Mouse (Mus musculus) C2C12 (cell line): ENCODE measurements around the gene Pomt2. TPM values are rescaled to one million over a fixed set of nuclear protein-coding genes. Genes with fewer than 3 reads are reported as not detected.

ENCODE experiments used
- H3K27me3 ChIP-seq: one replicate; pipeline ENCODE4 v1.6.1; 2011; ENCODE audit not compliant: control insufficient read depth, insufficient read depth, insufficient read length
- H3K36me3 ChIP-seq: one replicate; pipeline ENCODE4 v1.6.1; 2011; ENCODE audit not compliant: control insufficient read depth, insufficient read depth
- H3K4me3 ChIP-seq: one replicate; pipeline ENCODE4 v1.5.1; 2011; ENCODE audit warnings: mild to moderate bottlenecking, control low read depth; ENCODE audit not compliant: poor library complexity, insufficient read depth, severe bottlenecking
- H3K79me2 ChIP-seq: one replicate; pipeline ENCODE4 v1.6.1; 2011; ENCODE audit not compliant: control insufficient read depth, insufficient read depth
- H3K79me3 ChIP-seq: one replicate; pipeline ENCODE4 v1.6.1; 2011; ENCODE audit warnings: low read depth, control low read depth
- H3ac ChIP-seq: one replicate; pipeline ENCODE3; 2011; ENCODE audit warnings: low read depth; ENCODE audit not compliant: control insufficient read depth, insufficient read length
- CEBPB ChIP-seq: IDR thresholded peaks from one replicate; pipeline ENCODE4 v1.6.1; 2011; ENCODE audit warnings: low read depth, mild to moderate bottlenecking, control low read depth, moderate library complexity
- CTCF ChIP-seq: IDR thresholded peaks from one replicate; pipeline ENCODE4 v1.5.1; 2011; ENCODE audit not compliant: control insufficient read depth, insufficient read depth, insufficient read length
- FOSL1 ChIP-seq: IDR thresholded peaks from one replicate; pipeline ENCODE4 v1.8.0; 2011; ENCODE audit warnings: mild to moderate bottlenecking, low read length; ENCODE audit not compliant: poor library complexity, insufficient read depth, severe bottlenecking
- MAX ChIP-seq: IDR thresholded peaks from one replicate; pipeline ENCODE4 v1.6.1; 2011; ENCODE audit warnings: mild to moderate bottlenecking, control low read depth
- MYOD1 ChIP-seq: IDR thresholded peaks from one replicate; pipeline ENCODE4 v1.6.1; 2011; ENCODE audit warnings: low read depth; ENCODE audit not compliant: control insufficient read depth, insufficient read length
- MYOG ChIP-seq: IDR thresholded peaks from one replicate; pipeline ENCODE4 v1.6.1; 2011; ENCODE audit not compliant: control insufficient read depth, insufficient read length; ENCODE audit errors: extremely low read depth
- USF1 ChIP-seq: IDR thresholded peaks from one replicate; pipeline ENCODE4 v1.6.1; 2011; ENCODE audit warnings: low read depth, mild to moderate bottlenecking, control low read depth, moderate library complexity
- polyA plus RNA-seq: library from polyadenylated mRNA; unstranded; fragments of >200 nt; fragmentation: generic; extraction: Trizol; gene quantifications from one replicate; pipeline ENCODE4 v1.2.1, GENCODE M21; 2012; ENCODE audit warnings: missing spikeins

The Pomt2 gene
- polyA plus RNA-seq, 1 experiment = 9.8 TPM

DNA sequence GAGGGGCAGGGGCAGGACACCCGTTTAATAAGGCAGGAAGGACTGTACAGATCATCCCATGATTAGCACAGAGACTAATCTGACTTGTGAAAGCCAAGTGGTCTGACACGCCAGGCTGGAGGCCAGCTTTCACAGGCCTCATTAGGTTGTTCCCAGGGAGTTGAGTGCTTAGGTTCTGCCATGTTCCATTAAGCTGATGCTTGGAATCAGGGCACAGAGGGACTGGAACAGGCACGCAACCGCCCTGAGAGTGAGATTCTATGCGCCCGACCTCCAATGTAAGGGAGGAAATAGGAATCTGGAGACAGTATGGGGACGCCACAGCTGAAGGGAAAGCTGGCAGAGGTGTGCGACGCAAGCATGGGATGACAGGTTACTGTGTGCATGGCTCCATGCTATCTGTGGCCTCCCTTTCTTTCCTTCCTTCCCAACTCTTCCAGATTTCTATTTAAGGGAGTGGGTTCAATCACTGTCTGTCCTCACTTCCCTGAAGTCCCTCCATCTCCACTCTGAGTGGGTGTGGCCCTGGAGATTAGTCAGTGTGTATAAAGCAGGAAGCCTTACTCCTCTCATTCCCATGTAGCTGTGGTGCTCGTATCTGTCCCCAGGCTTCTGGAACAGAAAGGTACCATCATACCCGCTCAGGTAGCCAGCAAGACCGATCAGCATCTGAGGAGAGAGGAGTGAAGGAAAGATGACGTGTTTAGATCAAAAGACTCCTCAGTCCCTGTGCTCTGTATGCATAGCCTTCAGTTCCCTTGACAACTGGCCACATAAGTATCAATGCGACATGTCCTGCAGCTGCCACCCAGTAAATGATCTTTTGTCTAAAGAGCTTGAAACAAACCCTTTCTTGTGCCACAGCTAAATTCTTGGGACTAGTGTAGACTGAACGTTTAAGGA is 10.1 kb downstream of the Pomt2 start:
- TF ChIP-seq MYOD1 (no peak), FOSL1 (no peak), MYOG (no peak), CTCF (no peak), MAX (no peak), CEBPB (no peak), USF1 (no peak)
- no peaks in the 10 kb centered on the region for H3K27me3 ChIP-seq
- H3K79me3 ChIP-seq = no peaks in the 10 kb centered on the region
- H3K79me2 ChIP-seq = no peaks in the 10 kb centered on the region
- peaks cover 26% of the 10 kb centered on the region for H3K36me3 ChIP-seq
- no peak overlapping the region for H3ac ChIP-seq
- H3K4me3 ChIP-seq = no peak overlapping the region

DNA sequence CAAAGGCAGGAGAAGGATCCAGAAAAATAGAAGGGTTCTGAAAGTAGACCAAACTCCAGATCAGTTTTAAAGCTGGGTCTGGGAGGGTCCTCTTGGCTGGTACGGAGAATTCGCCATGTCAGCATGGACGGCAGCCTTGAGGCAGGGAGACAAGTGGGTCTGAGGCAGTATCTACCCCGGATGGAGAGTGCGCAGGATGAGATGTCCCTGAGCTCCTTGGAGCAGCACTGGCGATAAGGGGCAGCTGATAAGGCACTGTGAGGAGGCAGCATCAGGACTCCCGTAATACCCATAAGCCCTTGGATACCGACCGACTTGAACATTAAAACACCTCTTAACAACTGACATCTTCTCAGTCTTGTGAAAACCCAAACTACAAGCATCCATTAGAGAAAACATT is 15.0 kb downstream of the Pomt2 start:
- H3K79me2 ChIP-seq = no peaks in the 10 kb centered on the region
- H3K36me3 ChIP-seq = peaks cover 36% of the 10 kb centered on the region
- H3K79me3 ChIP-seq = no peaks in the 10 kb centered on the region

DNA sequence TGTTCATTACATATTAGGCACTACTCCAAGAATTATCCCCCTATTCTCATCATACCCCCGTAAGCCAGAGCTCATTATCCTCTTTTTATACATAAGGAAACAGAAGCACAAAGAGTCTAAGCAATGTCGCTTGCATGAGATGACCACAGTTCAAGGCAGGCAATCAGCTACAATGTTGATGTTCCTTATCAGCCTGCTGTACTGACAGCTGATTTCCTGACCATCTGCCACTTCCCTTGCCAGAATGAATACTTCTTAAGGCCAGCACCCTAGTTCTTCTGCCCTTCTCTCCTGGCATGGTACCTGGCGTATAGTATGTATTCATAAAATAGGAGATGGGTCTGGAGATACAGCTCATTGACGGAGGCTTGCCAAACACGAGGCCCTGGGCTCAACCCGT is 15.6 kb downstream of the Pomt2 start:
- Histone ChIP-seq H3K36me3 (peaks cover 34% of the 10 kb centered on the region), H3K27me3 (no peaks in the 10 kb centered on the region), H3K79me2 (no peaks in the 10 kb centered on the region), H3ac (no peak overlapping the region), H3K4me3 (no peak overlapping the region), H3K79me3 (no peaks in the 10 kb centered on the region)
- no peak for TF ChIP-seq MYOD1
- TF ChIP-seq MYOG = no peak
- TF ChIP-seq MAX = no peak
- no peak for TF ChIP-seq FOSL1
- no peak for TF ChIP-seq CTCF
- TF ChIP-seq USF1 = no peak
- TF ChIP-seq CEBPB = no peak

More for the DNA sequence above, 15.0 kb downstream of the Pomt2 start:
- H3K27me3 ChIP-seq = no peaks in the 10 kb centered on the region
- TF ChIP-seq FOSL1 = no peak
- no peak for TF ChIP-seq USF1
- no peak for TF ChIP-seq CTCF
- TF ChIP-seq MYOG = no peak
- TF ChIP-seq MAX = no peak
- no peak for TF ChIP-seq MYOD1
- TF ChIP-seq CEBPB = no peak
- no peak overlapping the region for H3K4me3 ChIP-seq
- H3ac ChIP-seq = no peak overlapping the region

DNA sequence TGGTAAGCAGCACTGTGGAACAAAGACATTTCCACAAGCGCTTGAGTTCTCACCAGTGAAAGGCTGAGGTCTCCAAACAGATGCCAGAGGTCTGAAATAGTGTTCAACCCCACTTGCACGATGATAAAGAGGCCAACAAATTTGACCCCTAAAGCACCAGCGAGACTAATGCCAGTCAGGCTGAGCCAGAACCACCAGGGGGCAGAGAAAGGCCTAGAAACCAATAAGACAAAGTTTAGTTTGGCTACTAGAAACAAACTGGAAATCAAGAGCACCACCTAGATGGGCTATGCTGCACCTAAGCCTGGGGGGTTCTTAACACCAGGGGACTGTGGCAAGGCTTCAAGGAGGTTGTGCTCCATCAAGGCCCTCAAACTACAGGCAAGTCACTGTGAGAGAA is 16.1 kb downstream of the Pomt2 start:
- H3K36me3 ChIP-seq = peaks cover 31% of the 10 kb centered on the region
- no peak for TF ChIP-seq CTCF
- TF ChIP-seq FOSL1 = no peak
- no peak for TF ChIP-seq MYOG
- no peak for TF ChIP-seq USF1
- no peak for TF ChIP-seq MAX
- TF ChIP-seq MYOD1 = no peak
- TF ChIP-seq CEBPB = no peak

DNA sequence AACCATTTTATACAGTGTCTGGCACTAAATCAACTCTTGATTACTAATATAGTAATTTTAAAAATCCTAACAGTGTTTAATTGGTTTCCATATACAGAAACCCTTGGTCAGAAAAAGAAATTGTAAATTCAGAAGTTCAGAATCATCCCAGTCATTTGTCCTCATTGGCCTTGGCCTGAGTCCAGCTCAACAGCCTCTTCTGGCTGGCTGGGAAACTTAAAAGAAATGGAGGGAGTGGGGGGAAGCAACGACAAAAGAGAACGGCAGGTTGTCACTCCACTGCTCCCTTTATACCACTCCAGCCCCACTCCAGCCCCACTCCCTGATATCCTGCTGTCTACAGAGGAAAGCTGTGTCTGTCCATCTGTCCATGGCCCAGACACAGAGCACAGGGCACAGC is 16.6 kb downstream of the Pomt2 start:
- Histone ChIP-seq H3K36me3 (peaks cover 31% of the 10 kb centered on the region), H3K79me3 (no peaks in the 10 kb centered on the region), H3ac (no peak overlapping the region), H3K79me2 (no peaks in the 10 kb centered on the region), H3K27me3 (no peaks in the 10 kb centered on the region), H3K4me3 (no peak overlapping the region)
- TF ChIP-seq CEBPB (no peak), CTCF (no peak), MYOD1 (no peak), USF1 (no peak), MYOG (no peak), FOSL1 (no peak), MAX (no peak)

More for the DNA sequence above, 16.1 kb downstream of the Pomt2 start:
- H3K27me3 ChIP-seq = no peaks in the 10 kb centered on the region
- H3K4me3 ChIP-seq = no peak overlapping the region
- H3K79me2 ChIP-seq = no peaks in the 10 kb centered on the region
- no peaks in the 10 kb centered on the region for H3K79me3 ChIP-seq
- no peak overlapping the region for H3ac ChIP-seq
